Mouse (Mus musculus) forebrain, postnatal 0 days (tissue): Measurements from ENCODE around the gene Olfr629. TPM values are rescaled to one million over a fixed set of nuclear protein-coding genes. Genes with fewer than 3 reads are reported as not detected.
"Not testable (repeated sequence)": the region's sequence is repeated elsewhere in the genome, so short reads cannot be mapped to it uniquely, and the experiment has no call there.

Experiments used
- ATAC-seq: fragments of 200-750 bp; cut with Nextera tagmentation; 2 replicates; pipeline ENCODE4 v1.8.0; 2017; ENCODE audit warnings: mild to moderate bottlenecking, moderate library complexity
- DNase-seq: peaks from one replicate; pipeline ENCODE4 v3.0.0-alpha.2; 2015
- H3K27ac ChIP-seq: fragments of 300-500 bp; sonication (generic); 2 replicates; pipeline ENCODE4 v1.5.1; 2014; ENCODE audit warnings: low read depth, mild to moderate bottlenecking, antibody characterized with exemption, low read length, moderate library complexity, mixed read lengths
- H3K27me3 ChIP-seq: fragments of 300-500 bp; sonication (generic); 2 replicates; pipeline ENCODE4 v1.6.1; 2014; ENCODE audit warnings: mild to moderate bottlenecking, low read length, mixed read lengths; ENCODE audit not compliant: insufficient read depth
- H3K36me3 ChIP-seq: fragments of 300-500 bp; sonication (generic); 2 replicates; pipeline ENCODE4 v1.6.1; 2014; ENCODE audit warnings: mild to moderate bottlenecking, moderate library complexity; ENCODE audit not compliant: insufficient read depth
- H3K4me1 ChIP-seq: fragments of 300-500 bp; sonication (generic); 2 replicates; pipeline ENCODE4 v1.6.1; 2014; ENCODE audit warnings: antibody characterized with exemption; ENCODE audit not compliant: insufficient read depth
- H3K4me2 ChIP-seq: fragments of 300-500 bp; sonication (generic); 2 replicates; pipeline ENCODE4 v1.6.1; 2014; ENCODE audit warnings: low read depth, mild to moderate bottlenecking, moderate library complexity
- H3K4me3 ChIP-seq: fragments of 300-500 bp; sonication (generic); 2 replicates; pipeline ENCODE4 v1.5.1; 2014; ENCODE audit warnings: low read depth, low read length, mixed read lengths
- H3K9ac ChIP-seq: fragments of 300-500 bp; sonication (generic); 2 replicates; pipeline ENCODE4 v1.6.1; 2014; ENCODE audit warnings: mild to moderate bottlenecking
- H3K9me3 ChIP-seq: fragments of 300-500 bp; sonication (generic); 2 replicates; pipeline ENCODE4 v1.6.1; 2016; ENCODE audit warnings: low read length
- CTCF ChIP-seq: sonication (generic); IDR thresholded peaks from 2 replicates; pipeline ENCODE4 v1.5.1; 2016; ENCODE audit warnings: antibody characterized with exemption, control low read depth, low read depth
- WGBS: fragments of 180-500 bp; shearing (Covaris S2); extraction: QIAGEN DNeasy Blood & Tissue Kit; methylation state at CpG from one replicate; pipeline ENCODE4 v1.1.7; 2014; 5-methylcytosine and 5-hydroxymethylcytosine counted together
- polyA plus RNA-seq: library from polyadenylated mRNA; unstranded; fragments of >200 nt; fragmentation: Nextera tagmentation; extraction: Ambion mirVana; gene quantifications from 2 replicates; pipeline ENCODE4 v1.2.1, GENCODE M21; 2015
- total RNA-seq: library from RNA; depleted of rRNA; stranded (reverse); fragments of >200 nt; gene quantifications from 2 replicates; pipeline ENCODE4 v1.2.3, GENCODE M21; 2014; rRNA removed

Gene Olfr629
- total RNA-seq (not detected in 2 replicates), polyA plus RNA-seq (not detected in 2 replicates)

- no peak within 1 kb of the TSS for H3K4me2 ChIP-seq
- H3K27ac ChIP-seq, result no peak within 1 kb of the TSS
- no peak within 1 kb of the TSS for H3K9ac ChIP-seq
- H3K9me3 ChIP-seq, result no peaks in the 10 kb centered on the region
- TF ChIP-seq CTCF, result no peak
- H3K4me3 ChIP-seq, result no peak within 1 kb of the TSS
- no peaks in the 10 kb centered on the region for H3K36me3 ChIP-seq
- H3K27me3 ChIP-seq, result no peaks in the 10 kb centered on the region
- 68% methylated on average over 2 of the region's 2 CpGs for WGBS
- no peak for DNase-seq
- H3K4me1 ChIP-seq, result no peaks in the 10 kb centered on the region
- ATAC-seq, result no peak
Observed at GRCm38 (mm10) chr7:103744843-103745242, at the start of gene Olfr629. TSS of gene Olfr629 (minus strand) at chr7:103744943.

- no peak overlapping the region for H3K9ac ChIP-seq
- no peak overlapping the region for H3K4me3 ChIP-seq
- H3K27me3 ChIP-seq, result no peaks in the 10 kb centered on the region
- WGBS, result 22% methylated on average over 4 of the region's 4 CpGs
- ATAC-seq, result no peak
- no peaks in the 10 kb centered on the region for H3K9me3 ChIP-seq
- no peak overlapping the region for H3K4me2 ChIP-seq
- no peaks in the 10 kb centered on the region for H3K4me1 ChIP-seq
- no peaks in the 10 kb centered on the region for H3K36me3 ChIP-seq
- DNase-seq, result no peak
- no peak overlapping the region for H3K27ac ChIP-seq
- TF ChIP-seq CTCF, result no peak
Observed at GRCm38 (mm10) chr7:103792669-103793388, 48.1 kb upstream of the Olfr629 start.

- H3K36me3 ChIP-seq, result no peaks in the 10 kb centered on the region
- DNase-seq, result no peak
- no peak within 1 kb of the TSS for H3K4me2 ChIP-seq
- no peaks in the 10 kb centered on the region for H3K27me3 ChIP-seq
- 78% methylated on average over 3 of the region's 3 CpGs for WGBS
- H3K4me3 ChIP-seq, result no peak within 1 kb of the TSS
- H3K9ac ChIP-seq, result no peak within 1 kb of the TSS
- no peaks in the 10 kb centered on the region for H3K4me1 ChIP-seq
- TF ChIP-seq CTCF, result no peak
- ATAC-seq, result no peak
- H3K27ac ChIP-seq, result no peak within 1 kb of the TSS
- no peaks in the 10 kb centered on the region for H3K9me3 ChIP-seq
Observed at GRCm38 (mm10) chr7:103791721-103792120, 47.0 kb upstream of the Olfr629 start, which contains the start of gene Olfr67. TSS of gene Olfr67 (minus strand) at chr7:103791821.

- Histone ChIP-seq H3K9me3 (no peaks in the 10 kb centered on the region), H3K36me3 (no peaks in the 10 kb centered on the region), H3K4me3 (no peak within 1 kb of the TSS), H3K4me1 (no peaks in the 10 kb centered on the region), H3K4me2 (no peak within 1 kb of the TSS), H3K27me3 (no peaks in the 10 kb centered on the region), H3K9ac (no peak within 1 kb of the TSS), H3K27ac (no peak within 1 kb of the TSS)
- no peak for DNase-seq
- no peak for ATAC-seq
- no peak for TF ChIP-seq CTCF
- WGBS, result 76% methylated on average over 3 of the region's 3 CpGs
Observed at GRCm38 (mm10) chr7:103779598-103779997, 34.9 kb upstream of the Olfr629 start, which contains the start of gene Olfr68. TSS of gene Olfr68 (minus strand) at chr7:103779698.

- not testable (repeated sequence) for H3K36me3 ChIP-seq, H3K9me3 ChIP-seq, H3K4me3 ChIP-seq, ATAC-seq, H3K4me1 ChIP-seq, H3K9ac ChIP-seq, DNase-seq, H3K27me3 ChIP-seq, H3K27ac ChIP-seq, H3K4me2 ChIP-seq
- WGBS, result 94% methylated on average over 3 of the region's 4 CpGs
Observed at GRCm38 (mm10) chr7:103777652-103778051, 32.9 kb upstream of the Olfr629 start.

- Histone ChIP-seq H3K9ac (no peak within 1 kb of the TSS), H3K4me3 (no peak within 1 kb of the TSS), H3K9me3 (no peaks in the 10 kb centered on the region), H3K4me1 (no peaks in the 10 kb centered on the region), H3K27me3 (no peaks in the 10 kb centered on the region), H3K36me3 (no peaks in the 10 kb centered on the region), H3K27ac (no peak within 1 kb of the TSS), H3K4me2 (no peak within 1 kb of the TSS)
- DNase-seq (no peak), ATAC-seq (no peak)
- no peak for TF ChIP-seq CTCF
- 80% methylated on average over 2 of the region's 2 CpGs for WGBS
Observed at GRCm38 (mm10) chr7:103771494-103771893, 26.8 kb upstream of the Olfr629 start, which contains the start of gene Olfr69. TSS of gene Olfr69 (minus strand) at chr7:103771594.

GRCm38 (mm10) chr7:103767687-103768086, 22.9 kb upstream of the Olfr629 start:
- not testable (repeated sequence) for H3K27ac ChIP-seq, H3K4me2 ChIP-seq, H3K27me3 ChIP-seq, H3K4me1 ChIP-seq, H3K4me3 ChIP-seq, H3K9me3 ChIP-seq, H3K9ac ChIP-seq, DNase-seq, H3K36me3 ChIP-seq, ATAC-seq
- 86% methylated on average over 5 of the region's 6 CpGs for WGBS

- not testable (repeated sequence) for H3K4me2 ChIP-seq, H3K36me3 ChIP-seq, ATAC-seq, H3K9ac ChIP-seq, H3K27ac ChIP-seq, H3K4me3 ChIP-seq, H3K27me3 ChIP-seq, DNase-seq, H3K4me1 ChIP-seq, H3K9me3 ChIP-seq
- WGBS, result 88% methylated on average over 6 of the region's 6 CpGs
Observed at GRCm38 (mm10) chr7:103762212-103762611, 17.5 kb upstream of the Olfr629 start.
